In the genomic region with DNA sequence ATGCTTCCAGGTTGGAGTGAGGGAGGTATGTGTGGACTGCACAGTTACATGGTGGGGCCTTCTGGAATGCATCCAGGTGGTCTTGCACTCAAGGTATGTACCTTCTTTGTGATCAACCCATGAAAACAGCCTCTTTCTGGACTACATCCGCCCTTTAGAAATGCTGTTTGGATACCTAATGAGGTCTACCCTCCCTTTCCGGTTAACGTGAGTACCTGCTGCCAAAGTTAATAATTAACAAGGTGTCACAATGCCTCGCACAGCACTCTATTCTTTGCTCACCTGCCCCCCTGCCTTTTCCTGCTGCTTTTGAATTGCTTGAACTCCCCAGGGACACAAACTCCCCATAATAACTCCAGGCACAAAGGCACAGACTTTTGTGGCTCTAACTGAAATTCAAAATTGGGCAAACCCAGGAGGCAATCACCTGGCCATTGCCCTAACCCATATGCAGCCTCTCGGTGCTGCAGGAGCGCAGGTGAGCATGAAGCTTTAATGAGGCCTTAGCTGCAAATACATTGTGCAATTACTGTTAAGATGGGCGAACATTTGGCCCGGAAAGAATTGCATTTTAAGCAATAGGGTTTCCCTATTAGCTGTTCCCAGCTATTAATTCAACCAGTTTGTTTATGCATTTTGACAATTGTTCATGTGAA, we compare ENCODE assay signal across 16 mouse cellular contexts.
DNase-seq lines count a peak whose midpoint lies in the region; ATAC-seq and TF ChIP-seq lines count a peak whose summit lies in the region.
"Had no signal": no experiment of that assay in that cellular context is flagged by ENCODE, and none has a peak within 500 bp of the region (broad histone marks: within the 10 kb centered on the region; RNA-seq: fewer than 3 reads in every experiment).

No protein-coding gene starts in this region.

- H3K27ac ChIP-seq in liver, adult 2 months (replicated peaks; ENCODE audit: insufficient read depth, low read depth, low read length), result no peak overlapping the region
- no peak overlapping the region for H3K27ac ChIP-seq in liver, embryonic 12.5 days
- peak overlapping the region; percentile 5; the same call in 1 of the 2 replicates for H3K27ac ChIP-seq in lung, embryonic 14.5 days (ENCODE audit: low read depth)
- H3K27ac ChIP-seq: embryonic facial prominence, embryonic 12.5 days; forebrain, embryonic 15.5 days; left cerebral cortex, adult 2 months; liver, embryonic 15.5 days had no signal

- H3K4me2 ChIP-seq in liver, embryonic 12.5 days, result no peak overlapping the region
- no peak overlapping the region for H3K4me2 ChIP-seq in lung, embryonic 14.5 days
- H3K4me2 ChIP-seq: embryonic facial prominence, embryonic 12.5 days; forebrain, embryonic 15.5 days; liver, embryonic 15.5 days had no signal

- H3K9me3 ChIP-seq in liver, embryonic 12.5 days (replicated peaks), result no peaks in the 10 kb centered on the region
- H3K9me3 ChIP-seq in lung, embryonic 14.5 days (ENCODE audit: low read depth, low read length), result no peaks in the 10 kb centered on the region
- H3K9me3 ChIP-seq: embryonic facial prominence, embryonic 12.5 days; forebrain, embryonic 15.5 days; liver, embryonic 15.5 days had no signal

- no peaks in the 10 kb centered on the region for H3K36me3 ChIP-seq in liver, adult 2 months (ENCODE audit: control insufficient read depth, insufficient read depth, low read length)
- no peaks in the 10 kb centered on the region for H3K36me3 ChIP-seq in liver, embryonic 12.5 days
- no peaks in the 10 kb centered on the region for H3K36me3 ChIP-seq in lung, embryonic 14.5 days (ENCODE audit: insufficient read depth)
- H3K36me3 ChIP-seq: embryonic facial prominence, embryonic 12.5 days; forebrain, embryonic 15.5 days; liver, embryonic 15.5 days had no signal

- H3K79me2 ChIP-seq in liver, adult 2 months (ENCODE audit: control insufficient read depth, insufficient read depth, low read length), result no peaks in the 10 kb centered on the region

- TF ChIP-seq POLR2A in liver, adult 2 months (IDR thresholded peaks at IDR 0.05; ENCODE audit: extremely low read depth, insufficient read depth, low read length), result no peak

- H3K4me1 ChIP-seq in liver, adult 2 months (ENCODE audit: control insufficient read depth, insufficient read depth, low read length), result no peaks in the 10 kb centered on the region
- H3K4me1 ChIP-seq in liver, embryonic 12.5 days, result no peaks in the 10 kb centered on the region
- peaks cover 10% of the 10 kb centered on the region; the same call in 1 of the 2 replicates for H3K4me1 ChIP-seq in lung, embryonic 14.5 days (ENCODE audit: insufficient read depth)
- H3K4me1 ChIP-seq: embryonic facial prominence, embryonic 12.5 days; forebrain, embryonic 15.5 days; liver, embryonic 15.5 days had no signal

- H3K27me3 ChIP-seq in liver, adult 2 months (ENCODE audit: control insufficient read depth, insufficient read depth, low read length), result no peaks in the 10 kb centered on the region
- H3K27me3 ChIP-seq in liver, embryonic 12.5 days (replicated peaks), result no peaks in the 10 kb centered on the region
- no peaks in the 10 kb centered on the region for H3K27me3 ChIP-seq in lung, embryonic 14.5 days (ENCODE audit: insufficient read depth, low read length)
- H3K27me3 ChIP-seq: embryonic facial prominence, embryonic 12.5 days; forebrain, embryonic 15.5 days; liver, embryonic 15.5 days had no signal

- no peak overlapping the region for H3K9ac ChIP-seq in liver, adult 2 months (ENCODE audit: low read depth, low read length)
- no peak overlapping the region for H3K9ac ChIP-seq in liver, embryonic 12.5 days
- H3K9ac ChIP-seq in lung, embryonic 14.5 days, result no peak overlapping the region
- H3K9ac ChIP-seq: embryonic facial prominence, embryonic 12.5 days; forebrain, embryonic 15.5 days; liver, embryonic 15.5 days had no signal

- no peak for TF ChIP-seq CTCF in liver, adult 2 months (IDR thresholded peaks at IDR 0.05; ENCODE audit: low read depth, low read length)
- no peak for TF ChIP-seq CTCF in lung, embryonic 14.5 days (IDR thresholded peaks at IDR 0.05; ENCODE audit: low read depth)

- DNase-seq in liver, adult 2 months (ENCODE audit: extremely low read depth, low read depth, low spot score), result peak; percentile 47
- DNase-seq in kidney, adult 8-10 months, result peak; percentile 27 to 28
- peak; percentile 62 for DNase-seq in lung, embryonic 14.5 days
- peak; percentile 45 for DNase-seq in yolk sac, embryonic 10.5 days (ENCODE audit: low spot score)
- no peak for DNase-seq in heart, adult 18-20 months
- DNase-seq in urinary bladder, postnatal 4 days (ENCODE audit: low spot score in 2 of 2), result no peak
- no peak for DNase-seq in urinary bladder, postnatal 25 days (ENCODE audit: low spot score)
- DNase-seq: cerebellum, adult 9-10 months; gastrocnemius, postnatal 36 days; heart, postnatal 10 days; right cerebral cortex, postnatal 14 days had no signal

- ATAC-seq in liver, embryonic 12.5 days, result no peak
- peak; percentile 42; the same call in 1 of the 2 replicates for ATAC-seq in lung, embryonic 14.5 days (ENCODE audit: insufficient read depth)
- ATAC-seq: forebrain, embryonic 15.5 days had no signal

- no peak overlapping the region for H3K4me3 ChIP-seq in liver, adult 2 months (ENCODE audit: insufficient read depth, low read depth, low read length)
- no peak overlapping the region for H3K4me3 ChIP-seq in liver, embryonic 12.5 days
- H3K4me3 ChIP-seq in lung, embryonic 14.5 days (ENCODE audit: low read depth, low read length), result no peak overlapping the region
- H3K4me3 ChIP-seq: embryonic facial prominence, embryonic 12.5 days; forebrain, embryonic 15.5 days; left cerebral cortex, adult 2 months; liver, embryonic 15.5 days had no signal

- WGBS in liver, adult 2 months, result 28% methylated on average over 8 of the region's 8 CpGs
- WGBS in liver, embryonic 12.5 days (ENCODE audit: insufficient replicate concordance), result 57% methylated on average over 8 of the region's 8 CpGs
- WGBS in lung, embryonic 14.5 days, result 62% methylated on average over 8 of the region's 8 CpGs

Comparison
In these comparisons a context has a peak if more than half of its experiments do, and no peak if none do; other contexts are left out.
1. DNase-seq: peak in liver, adult 2 months (single experiment), kidney, adult 8-10 months (2 of 2), lung, embryonic 14.5 days (single experiment) and yolk sac, embryonic 10.5 days (single experiment); none in heart, adult 18-20 months (0 of 2), urinary bladder, postnatal 4 days (0 of 2) and urinary bladder, postnatal 25 days (single experiment).